In genomic region chr8:48733057-48733456, GRCm38 (mm10) we compare ENCODE assay signal across 22 mouse cellular contexts.
A peak's percentile ranks its signal among the peaks of the same experiment; 100 is the strongest.
DNase-seq lines count a peak whose midpoint lies in the region; ATAC-seq and TF ChIP-seq lines count a peak whose summit lies in the region.
"Had no signal": no experiment of that assay in that cellular context is flagged by ENCODE, and none has a peak within 500 bp of the region (broad histone marks: within the 10 kb centered on the region; RNA-seq: fewer than 3 reads in every experiment).

No protein-coding gene starts in this region.

- H3K4me3 ChIP-seq in intestine, embryonic 16.5 days (ENCODE audit: low read length), result no peak overlapping the region
- no peak overlapping the region for H3K4me3 ChIP-seq in intestine, embryonic 15.5 days (replicated peaks)
- no peak overlapping the region for H3K4me3 ChIP-seq in liver, embryonic 14.5 days (ENCODE audit: insufficient read depth in 1 of 2, low read depth in 2 of 2, low read length in 2 of 2)
- H3K4me3 ChIP-seq: embryonic facial prominence, embryonic 10.5 days; forebrain, embryonic 13.5 days; heart, embryonic 10.5 days; hindbrain, embryonic 13.5 days had no signal

- no peak overlapping the region for H3K4me2 ChIP-seq in intestine, embryonic 16.5 days (ENCODE audit: low read depth, low read length)
- no peak overlapping the region for H3K4me2 ChIP-seq in intestine, embryonic 15.5 days (replicated peaks)
- H3K4me2 ChIP-seq in liver, embryonic 14.5 days (ENCODE audit: low read depth), result no peak overlapping the region
- H3K4me2 ChIP-seq: forebrain, embryonic 13.5 days; hindbrain, embryonic 13.5 days had no signal

- no peak for TF ChIP-seq EP300 in liver, embryonic 14.5 days (IDR thresholded peaks at IDR 0.05; ENCODE audit: low read depth)

- peak; percentile 44; the same call in 1 of the 2 replicates for ATAC-seq in intestine, embryonic 16.5 days
- no peak for ATAC-seq in intestine, embryonic 15.5 days
- peak; percentile 64; the same call in 1 of the 2 replicates for ATAC-seq in liver, embryonic 14.5 days (ENCODE audit: insufficient read depth)
- no peak for ATAC-seq in granulocyte monocyte progenitor cell, adult 5-6 weeks (replicated peaks; ENCODE audit: poor library complexity, severe bottlenecking)
- ATAC-seq: activated CD4-positive, CD25-positive, alpha-beta regulatory T cell, adult 4 months; forebrain, embryonic 13.5 days; forebrain, postnatal 0 days; Patski had no signal

- no peaks in the 10 kb centered on the region for H3K9me3 ChIP-seq in intestine, embryonic 16.5 days (ENCODE audit: control insufficient read depth, low read length)
- H3K9me3 ChIP-seq in intestine, embryonic 15.5 days, result no peaks in the 10 kb centered on the region
- no peaks in the 10 kb centered on the region for H3K9me3 ChIP-seq in liver, embryonic 14.5 days (ENCODE audit: control insufficient read depth, low read length)
- H3K9me3 ChIP-seq: embryonic facial prominence, embryonic 10.5 days; heart, embryonic 10.5 days; hindbrain, embryonic 13.5 days had no signal

- H3K36me3 ChIP-seq in intestine, embryonic 16.5 days (ENCODE audit: control insufficient read depth, insufficient read depth, low read length), result no peaks in the 10 kb centered on the region
- H3K36me3 ChIP-seq in intestine, embryonic 15.5 days, result no peaks in the 10 kb centered on the region
- no peaks in the 10 kb centered on the region for H3K36me3 ChIP-seq in liver, embryonic 14.5 days (replicated peaks; ENCODE audit: control insufficient read depth, insufficient read depth, low read depth)
- H3K36me3 ChIP-seq: embryonic facial prominence, embryonic 10.5 days; heart, embryonic 10.5 days; hindbrain, embryonic 13.5 days had no signal

- peak; percentile 7 to 42 for DNase-seq in kidney, postnatal 36 days
- DNase-seq in kidney, postnatal 10 days, result no peak
- peak in 1 of 3 experiments; percentile 26 for DNase-seq in liver, embryonic 14.5 days (ENCODE audit: low read depth in 3 of 3, low spot score in 3 of 3)
- DNase-seq in yolk sac, embryonic 10.5 days (ENCODE audit: low spot score), result peak; percentile 32
- DNase-seq in thymus, postnatal 25 days, result no peak
- DNase-seq: adrenal gland, postnatal 25 days; cerebellum, adult 18-20 months; cerebellum, adult 9-11 months; cerebellum, postnatal 36 days; forebrain, postnatal 0 days; gastrocnemius, postnatal 14 days; heart, adult 18-20 months; heart, postnatal 14 days had no signal

- no peaks in the 10 kb centered on the region for H3K27me3 ChIP-seq in intestine, embryonic 16.5 days (replicated peaks; ENCODE audit: control insufficient read depth, insufficient read depth, low read length)
- H3K27me3 ChIP-seq in intestine, embryonic 15.5 days (replicated peaks), result no peaks in the 10 kb centered on the region
- H3K27me3 ChIP-seq in liver, embryonic 14.5 days (ENCODE audit: control insufficient read depth, insufficient read depth, low read length), result no peaks in the 10 kb centered on the region
- H3K27me3 ChIP-seq: forebrain, embryonic 13.5 days; hindbrain, embryonic 13.5 days; Patski had no signal

- H3K27ac ChIP-seq in intestine, embryonic 16.5 days (ENCODE audit: low read length), result no peak overlapping the region
- H3K27ac ChIP-seq in intestine, embryonic 15.5 days, result no peak overlapping the region
- H3K27ac ChIP-seq in liver, embryonic 14.5 days, result no peak overlapping the region
- H3K27ac ChIP-seq: embryonic facial prominence, embryonic 10.5 days; forebrain, embryonic 13.5 days; heart, embryonic 10.5 days; hindbrain, embryonic 13.5 days had no signal

- H3K4me1 ChIP-seq in intestine, embryonic 16.5 days (ENCODE audit: control insufficient read depth, insufficient read depth, low read length), result no peaks in the 10 kb centered on the region
- no peaks in the 10 kb centered on the region for H3K4me1 ChIP-seq in intestine, embryonic 15.5 days (replicated peaks)
- peaks cover 0 to 14% of the 10 kb centered on the region in 2 experiments; a peak in 2 of 4 replicates for H3K4me1 ChIP-seq in liver, embryonic 14.5 days (replicated peaks; ENCODE audit: control insufficient read depth in 2 of 2, insufficient read depth in 2 of 2, low read length in 1 of 2)
- H3K4me1 ChIP-seq: heart, embryonic 10.5 days; hindbrain, embryonic 13.5 days had no signal

- no peak for TF ChIP-seq CTCF in liver, embryonic 14.5 days (IDR thresholded peaks at IDR 0.05; ENCODE audit: low read depth)

- WGBS in intestine, embryonic 16.5 days, result 50% methylated on average over 4 of the region's 4 CpGs
- 64% methylated on average over 4 of the region's 4 CpGs for WGBS in intestine, embryonic 15.5 days
- 68% methylated on average over 4 of the region's 4 CpGs for WGBS in liver, embryonic 14.5 days (ENCODE audit: insufficient replicate concordance)

- no peak overlapping the region for H3K9ac ChIP-seq in intestine, embryonic 16.5 days (ENCODE audit: low read depth, low read length)
- H3K9ac ChIP-seq in intestine, embryonic 15.5 days, result no peak overlapping the region
- H3K9ac ChIP-seq in liver, embryonic 14.5 days (replicated peaks), result no peak overlapping the region
- H3K9ac ChIP-seq: forebrain, embryonic 13.5 days; forebrain, postnatal 0 days; hindbrain, embryonic 13.5 days had no signal

Comparison
In these comparisons a context has a peak if more than half of its experiments do, and no peak if none do; other contexts are left out.
1. ATAC-seq: peak in intestine, embryonic 16.5 days (single experiment) and liver, embryonic 14.5 days (single experiment); none in intestine, embryonic 15.5 days (single experiment) and granulocyte monocyte progenitor cell, adult 5-6 weeks (single experiment).
2. DNase-seq: peak in kidney, postnatal 36 days (2 of 2) and yolk sac, embryonic 10.5 days (single experiment); none in kidney, postnatal 10 days (single experiment) and thymus, postnatal 25 days (single experiment).